Mouse (Mus musculus): ENCODE results near the gene 2310022B05Rik. TPM values are rescaled to one million over a fixed set of nuclear protein-coding genes. Genes with fewer than 3 reads are reported as not detected.
A peak's percentile ranks its signal among the peaks of the same experiment; 100 is the strongest.

The 2310022B05Rik gene
- polyA plus RNA-seq, 1 experiment: 78.7 TPM

GRCm38 (mm10) chr8:124681792-124682157, 18.6 kb upstream of the 2310022B05Rik start:
- DNase-seq (ENCODE audit: low read depth): no peak
- no peak for TF ChIP-seq CTCF (IDR thresholded peaks at IDR 0.05; ENCODE audit: borderline replicate concordance, extremely low read depth, insufficient read depth, insufficient read length)
- no peak for TF ChIP-seq POLR2A (IDR thresholded peaks at IDR 0.05; ENCODE audit: borderline replicate concordance, extremely low read depth, insufficient read depth, insufficient read length, poor library complexity, severe bottlenecking)

- no peak for DNase-seq (ENCODE audit: low read depth)
- TF ChIP-seq CTCF (IDR thresholded peaks at IDR 0.05; ENCODE audit: borderline replicate concordance, extremely low read depth, insufficient read depth, insufficient read length) (no peak), POLR2A (IDR thresholded peaks at IDR 0.05; ENCODE audit: borderline replicate concordance, extremely low read depth, insufficient read depth, insufficient read length, poor library complexity, severe bottlenecking) (no peak)
Measured at GRCm38 (mm10) chr8:124681077-124681791, 18.1 kb upstream of the 2310022B05Rik start.

GRCm38 (mm10) chr8:124678246-124678645, 15.1 kb upstream of the 2310022B05Rik start:
- TF ChIP-seq CTCF (IDR thresholded peaks at IDR 0.05; ENCODE audit: borderline replicate concordance, extremely low read depth, insufficient read depth, insufficient read length) (no peak), POLR2A (IDR thresholded peaks at IDR 0.05; ENCODE audit: borderline replicate concordance, extremely low read depth, insufficient read depth, insufficient read length, poor library complexity, severe bottlenecking) (no peak)
- no peak for DNase-seq (ENCODE audit: low read depth)

GRCm38 (mm10) chr8:124677486-124677885, 14.3 kb upstream of the 2310022B05Rik start:
- peak; percentile 97 for DNase-seq (ENCODE audit: low read depth)
- peak; percentile 98 for TF ChIP-seq CTCF (IDR thresholded peaks at IDR 0.05; ENCODE audit: borderline replicate concordance, extremely low read depth, insufficient read depth, insufficient read length)
- no peak for TF ChIP-seq POLR2A (IDR thresholded peaks at IDR 0.05; ENCODE audit: borderline replicate concordance, extremely low read depth, insufficient read depth, insufficient read length, poor library complexity, severe bottlenecking)

- peak; percentile 12 for DNase-seq (ENCODE audit: low read depth)
- TF ChIP-seq POLR2A (IDR thresholded peaks at IDR 0.05; ENCODE audit: borderline replicate concordance, extremely low read depth, insufficient read depth, insufficient read length, poor library complexity, severe bottlenecking) (no peak), CTCF (IDR thresholded peaks at IDR 0.05; ENCODE audit: borderline replicate concordance, extremely low read depth, insufficient read depth, insufficient read length) (no peak)
Measured at GRCm38 (mm10) chr8:124677078-124677477, 13.9 kb upstream of the 2310022B05Rik start.

- TF ChIP-seq CTCF (IDR thresholded peaks at IDR 0.05; ENCODE audit: borderline replicate concordance, extremely low read depth, insufficient read depth, insufficient read length): no peak
- TF ChIP-seq POLR2A (IDR thresholded peaks at IDR 0.05; ENCODE audit: borderline replicate concordance, extremely low read depth, insufficient read depth, insufficient read length, poor library complexity, severe bottlenecking): no peak
- DNase-seq (ENCODE audit: low read depth): peak; percentile 7
Measured at GRCm38 (mm10) chr8:124676661-124677060, 13.5 kb upstream of the 2310022B05Rik start.

- no peak for DNase-seq (ENCODE audit: low read depth)
- TF ChIP-seq CTCF (IDR thresholded peaks at IDR 0.05; ENCODE audit: borderline replicate concordance, extremely low read depth, insufficient read depth, insufficient read length) (no peak), POLR2A (IDR thresholded peaks at IDR 0.05; ENCODE audit: borderline replicate concordance, extremely low read depth, insufficient read depth, insufficient read length, poor library complexity, severe bottlenecking) (no peak)
Measured at GRCm38 (mm10) chr8:124672345-124672744, 9.2 kb upstream of the 2310022B05Rik start.

- no peak for DNase-seq (ENCODE audit: low read depth)
- no peak for TF ChIP-seq POLR2A (IDR thresholded peaks at IDR 0.05; ENCODE audit: borderline replicate concordance, extremely low read depth, insufficient read depth, insufficient read length, poor library complexity, severe bottlenecking)
- no peak for TF ChIP-seq CTCF (IDR thresholded peaks at IDR 0.05; ENCODE audit: borderline replicate concordance, extremely low read depth, insufficient read depth, insufficient read length)
Measured at GRCm38 (mm10) chr8:124668798-124669197, 5.6 kb upstream of the 2310022B05Rik start.

GRCm38 (mm10) chr8:124664414-124664813, 1.2 kb upstream of the 2310022B05Rik start:
- no peak for DNase-seq (ENCODE audit: low read depth)
- TF ChIP-seq CTCF (IDR thresholded peaks at IDR 0.05; ENCODE audit: borderline replicate concordance, extremely low read depth, insufficient read depth, insufficient read length) (no peak), POLR2A (IDR thresholded peaks at IDR 0.05; ENCODE audit: borderline replicate concordance, extremely low read depth, insufficient read depth, insufficient read length, poor library complexity, severe bottlenecking) (no peak)

GRCm38 (mm10) chr8:124663874-124664230, 683 bp upstream of the 2310022B05Rik start:
- DNase-seq (ENCODE audit: low read depth): peak; percentile 65
- TF ChIP-seq POLR2A (IDR thresholded peaks at IDR 0.05; ENCODE audit: borderline replicate concordance, extremely low read depth, insufficient read depth, insufficient read length, poor library complexity, severe bottlenecking) (no peak), CTCF (IDR thresholded peaks at IDR 0.05; ENCODE audit: borderline replicate concordance, extremely low read depth, insufficient read depth, insufficient read length) (no peak)

GRCm38 (mm10) chr8:124662446-124663111, 590 bp downstream of the 2310022B05Rik start:
- no peak for TF ChIP-seq POLR2A (IDR thresholded peaks at IDR 0.05; ENCODE audit: borderline replicate concordance, extremely low read depth, insufficient read depth, insufficient read length, poor library complexity, severe bottlenecking)
- no peak for TF ChIP-seq CTCF (IDR thresholded peaks at IDR 0.05; ENCODE audit: borderline replicate concordance, extremely low read depth, insufficient read depth, insufficient read length)
- peak; percentile 34 for DNase-seq (ENCODE audit: low read depth)

GRCm38 (mm10) chr8:124661781-124662180, 1.4 kb downstream of the 2310022B05Rik start:
- no peak for TF ChIP-seq CTCF (IDR thresholded peaks at IDR 0.05; ENCODE audit: borderline replicate concordance, extremely low read depth, insufficient read depth, insufficient read length)
- no peak for TF ChIP-seq POLR2A (IDR thresholded peaks at IDR 0.05; ENCODE audit: borderline replicate concordance, extremely low read depth, insufficient read depth, insufficient read length, poor library complexity, severe bottlenecking)
- DNase-seq (ENCODE audit: low read depth): peak; percentile 24

Data from brain, embryonic 14.5 days (tissue).